ENCODE assay signal across 35 mouse cellular contexts in the genomic region with DNA sequence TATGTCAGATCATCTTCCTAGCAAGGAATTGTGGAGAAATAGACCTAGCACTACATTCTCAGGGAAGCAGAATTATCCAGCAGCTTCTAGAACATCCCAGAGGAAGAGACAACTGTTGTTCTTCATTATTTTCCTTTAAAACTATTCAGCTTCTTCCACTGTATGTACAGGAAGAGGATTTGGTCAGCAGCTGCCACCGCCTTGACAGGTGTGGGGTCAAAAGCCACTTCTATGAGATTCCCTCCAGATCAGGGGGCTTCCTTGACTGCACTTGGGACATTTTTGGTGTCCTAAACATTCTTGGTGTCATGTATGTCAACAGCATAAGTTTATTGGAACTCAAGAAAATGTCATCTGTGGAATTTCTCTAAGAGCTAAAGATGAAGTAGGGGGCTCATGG. TPM values are rescaled to one million over a fixed set of nuclear protein-coding genes. Genes with fewer than 3 reads are reported as not detected.
"Had no signal": no experiment of that assay in that cellular context is flagged by ENCODE, and none has a peak within 500 bp of the region (broad histone marks: within the 10 kb centered on the region; RNA-seq: fewer than 3 reads in every experiment).

No protein-coding gene starts in this region.

- H3K9ac ChIP-seq: heart, embryonic 12.5 days; heart, embryonic 13.5 days; heart, embryonic 15.5 days; hindbrain, embryonic 12.5 days; hindbrain, embryonic 13.5 days; hindbrain, embryonic 14.5 days; hindbrain, embryonic 15.5 days; intestine, embryonic 15.5 days; kidney, embryonic 15.5 days had no signal

- H3K27ac ChIP-seq: heart, embryonic 10.5 days; heart, embryonic 13.5 days; heart, embryonic 15.5 days; hindbrain, embryonic 10.5 days; hindbrain, embryonic 12.5 days; hindbrain, embryonic 13.5 days; hindbrain, embryonic 14.5 days; hindbrain, embryonic 15.5 days; hindbrain, postnatal 0 days; intestine, embryonic 15.5 days; kidney, embryonic 15.5 days; kidney, postnatal 0 days; layer of hippocampus, adult 2 months had no signal

- H3K4me3 ChIP-seq: heart, embryonic 10.5 days; heart, embryonic 12.5 days; heart, embryonic 13.5 days; heart, embryonic 15.5 days; hindbrain, embryonic 10.5 days; hindbrain, embryonic 12.5 days; hindbrain, embryonic 13.5 days; hindbrain, embryonic 15.5 days; intestine, embryonic 15.5 days; kidney, embryonic 15.5 days; layer of hippocampus, adult 2 months had no signal

- H3K36me3 ChIP-seq: heart, embryonic 10.5 days; heart, embryonic 13.5 days; heart, embryonic 15.5 days; hindbrain, embryonic 10.5 days; hindbrain, embryonic 12.5 days; hindbrain, embryonic 13.5 days; hindbrain, embryonic 15.5 days; intestine, embryonic 15.5 days; kidney, embryonic 15.5 days had no signal

- DNase-seq: heart, postnatal 10 days; heart, postnatal 14 days; heart, postnatal 36 days; heart, postnatal 4 days; kidney, adult 11 months; kidney, adult 18-20 months; kidney, adult 2 months; kidney, adult 8-10 months; kidney, adult 9 months; kidney, postnatal 10 days; kidney, postnatal 14 days; kidney, postnatal 25 days; kidney, postnatal 36 days; kidney, postnatal 4 days; layer of hippocampus, adult 9-11 months; layer of hippocampus, postnatal 36 days had no signal

- ATAC-seq: hindbrain, embryonic 16.5 days; hindbrain, postnatal 0 days; inflammation-experienced regulatory T-cells, adult 6 months; intestine, embryonic 15.5 days; intestine, embryonic 16.5 days; intestine, postnatal 0 days had no signal

- H3K4me2 ChIP-seq: heart, embryonic 11.5 days; heart, embryonic 12.5 days; heart, embryonic 13.5 days; heart, embryonic 15.5 days; hindbrain, embryonic 12.5 days; hindbrain, embryonic 13.5 days; hindbrain, embryonic 14.5 days; hindbrain, embryonic 15.5 days; intestine, embryonic 15.5 days; kidney, embryonic 15.5 days had no signal

- H3K27me3 ChIP-seq: heart, embryonic 12.5 days; heart, embryonic 13.5 days; heart, embryonic 15.5 days; hindbrain, embryonic 12.5 days; hindbrain, embryonic 13.5 days; hindbrain, embryonic 15.5 days; intestine, embryonic 15.5 days; kidney, embryonic 15.5 days had no signal

- H3K9me3 ChIP-seq: heart, embryonic 10.5 days; heart, embryonic 12.5 days; heart, embryonic 13.5 days; heart, embryonic 15.5 days; hindbrain, embryonic 10.5 days; hindbrain, embryonic 12.5 days; hindbrain, embryonic 13.5 days; hindbrain, embryonic 15.5 days; intestine, embryonic 15.5 days; kidney, embryonic 15.5 days had no signal

RNA-seq across cellular contexts. Expression of gene Lmcd1, which starts 5.2 kb away (rescaled TPM):
- polyA plus RNA-seq: inflammation-experienced regulatory T-cells, adult 6 months had no signal
